Mouse (Mus musculus) bone marrow macrophage, adult 2 months (primary cell): ENCODE measurements around the gene Dnah17. TPM values are rescaled to one million over a fixed set of nuclear protein-coding genes. Genes with fewer than 3 reads are reported as not detected.

Experiments used
- H3K27ac ChIP-seq: 2 replicates; pipeline ENCODE4 v1.5.1; 2012; ENCODE audit warnings: low read depth, low read length; ENCODE audit not compliant: insufficient read depth
- H3K4me1 ChIP-seq: 2 replicates; pipeline ENCODE4 v1.6.1; 2012; ENCODE audit warnings: low read length; ENCODE audit not compliant: control insufficient read depth, insufficient read depth
- H3K4me3 ChIP-seq: 2 replicates; pipeline ENCODE4 v1.5.1; 2012; ENCODE audit warnings: mild to moderate bottlenecking, low read length, moderate library complexity; ENCODE audit not compliant: insufficient read depth
- CTCF ChIP-seq: IDR thresholded peaks from 2 replicates; pipeline ENCODE4 v1.5.1; 2012; ENCODE audit warnings: low read depth, mild to moderate bottlenecking, low read length, moderate library complexity
- POLR2A ChIP-seq: IDR thresholded peaks from 2 replicates; pipeline ENCODE4 v1.6.1; 2012; ENCODE audit warnings: mild to moderate bottlenecking, low read depth, low read length, borderline replicate concordance
- polyA plus RNA-seq: library from polyadenylated mRNA; stranded (reverse); fragments of >200 nt; gene quantifications from 2 replicates; pipeline ENCODE4 v1.2.4, GENCODE M21; 2012; ENCODE audit not compliant: missing spikeins, insufficient read depth, insufficient read length

Dnah17 gene
- polyA plus RNA-seq, 1 experiment, result 0.29 TPM

DNA sequence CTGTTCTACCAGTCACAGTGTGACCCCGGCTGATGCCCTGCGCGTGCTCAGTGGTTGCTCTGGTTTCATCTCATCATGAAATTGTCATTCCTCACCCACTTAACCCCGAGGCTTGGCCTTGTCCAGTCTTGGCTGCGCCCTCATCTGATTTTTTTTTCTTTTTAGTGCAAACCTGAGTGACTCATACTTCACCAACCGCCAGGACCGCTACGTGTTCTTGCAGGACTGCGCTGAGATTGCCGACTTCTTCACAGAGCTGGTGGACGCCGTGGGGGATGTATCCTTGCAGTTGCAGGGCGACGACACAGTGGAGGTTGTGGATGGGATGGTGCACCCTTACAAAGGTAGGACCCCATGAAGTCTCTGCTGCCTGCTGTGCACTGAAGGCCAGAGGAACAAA, 127.3 kb downstream of the Dnah17 start:
- Histone ChIP-seq H3K27ac (no peak overlapping the region), H3K4me1 (peaks cover 26% of the 10 kb centered on the region), H3K4me3 (no peak overlapping the region)
- TF ChIP-seq CTCF, result no peak
- no peak for TF ChIP-seq POLR2A

DNA sequence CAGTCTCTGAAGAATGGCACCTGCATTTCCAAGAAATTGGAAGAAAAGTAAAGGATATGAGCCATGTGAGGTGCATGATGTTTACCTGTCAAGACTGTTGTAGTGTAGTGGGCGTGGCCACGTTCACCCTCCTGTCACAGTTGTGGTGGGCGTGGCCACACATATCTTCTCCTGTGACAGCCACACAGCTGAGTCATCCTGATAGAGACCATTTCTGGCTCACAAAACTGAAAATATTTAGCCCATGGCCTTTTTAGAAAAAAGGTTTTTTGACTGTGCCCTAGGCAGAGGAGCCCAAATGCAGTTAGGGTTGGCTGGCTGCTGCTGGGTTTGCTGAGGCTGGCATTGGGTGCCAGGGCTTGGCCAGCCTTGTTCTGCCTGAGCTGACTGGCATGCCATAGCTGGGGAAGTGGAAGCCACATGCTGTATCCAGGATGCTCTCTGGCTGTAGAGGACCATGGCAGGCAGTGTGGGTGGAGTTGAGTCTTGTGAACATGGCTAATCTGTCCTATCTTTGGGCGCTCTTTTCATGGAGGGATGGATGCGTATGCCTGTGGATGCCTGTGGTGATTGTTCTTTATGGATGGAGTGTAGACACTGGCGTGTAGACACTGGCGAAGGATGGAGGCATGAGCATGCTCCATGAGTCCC, 129.7 kb downstream of the Dnah17 start:
- TF ChIP-seq POLR2A (no peak), CTCF (no peak)
- Histone ChIP-seq H3K4me3 (no peak overlapping the region), H3K4me1 (peaks cover 33% of the 10 kb centered on the region), H3K27ac (no peak overlapping the region)

DNA sequence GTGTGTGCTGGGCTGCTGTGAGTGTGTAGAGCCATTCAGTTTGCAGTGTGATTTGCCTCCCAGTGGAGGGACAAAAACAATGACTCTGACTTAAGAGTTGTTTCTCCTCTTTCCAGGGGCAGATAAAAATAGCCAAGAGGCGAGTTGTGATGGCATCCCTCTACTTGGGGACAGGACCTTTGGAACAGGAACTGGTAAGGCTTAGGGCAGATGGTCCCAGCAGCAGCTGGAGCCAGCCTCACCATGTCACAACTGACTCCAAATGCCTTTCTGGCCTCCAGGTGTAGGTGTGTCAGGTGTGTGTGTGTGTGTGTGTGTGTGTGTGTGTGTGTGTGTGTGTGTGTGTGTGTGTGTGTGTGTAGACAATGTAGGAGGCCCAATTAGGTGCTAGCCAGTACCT, 130.4 kb downstream of the Dnah17 start:
- Histone ChIP-seq H3K4me3 (no peak overlapping the region), H3K4me1 (peaks cover 39% of the 10 kb centered on the region), H3K27ac (0 out of 2 replicates have a peak overlapping the region, but pooled peaks have one; percentile 4)
- TF ChIP-seq POLR2A (no peak), CTCF (no peak)

DNA sequence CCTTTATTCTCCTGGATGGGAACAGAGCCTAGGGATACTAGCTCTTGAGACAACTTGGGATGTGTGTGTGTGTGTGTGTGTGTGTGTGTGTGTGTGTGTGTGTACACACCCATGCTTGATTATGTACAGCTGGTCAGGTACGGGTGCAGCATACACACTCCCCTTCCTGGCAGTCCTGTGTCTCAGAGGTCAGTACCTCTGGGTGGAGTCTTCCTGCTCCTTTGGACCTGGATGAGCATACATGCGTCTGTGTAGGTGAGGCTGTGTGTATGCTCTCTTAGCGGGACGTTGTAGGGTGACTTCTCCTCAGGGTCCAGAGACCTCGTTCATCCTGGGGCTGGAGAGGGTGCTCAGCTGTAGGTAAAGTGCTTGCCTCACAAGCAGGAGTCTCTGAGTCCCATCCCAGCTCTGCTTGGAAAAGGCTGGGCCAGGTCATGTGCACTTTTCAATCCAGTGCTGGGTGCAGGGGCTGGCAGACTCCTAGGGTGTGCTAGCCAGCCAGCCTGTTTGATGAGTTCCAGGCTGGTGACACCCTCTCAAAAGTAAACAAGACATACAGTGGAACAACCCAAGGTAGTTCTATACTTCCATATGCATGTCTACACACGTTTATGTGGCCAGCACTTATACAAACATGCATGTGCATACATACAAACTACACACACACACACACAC, 131.0 kb downstream of the Dnah17 start:
- TF ChIP-seq POLR2A (no peak), CTCF (no peak)
- Histone ChIP-seq H3K4me1 (peaks cover 46% of the 10 kb centered on the region), H3K27ac (0 out of 2 replicates have a peak overlapping the region, but pooled peaks have one; percentile 4), H3K4me3 (no peak overlapping the region)

DNA sequence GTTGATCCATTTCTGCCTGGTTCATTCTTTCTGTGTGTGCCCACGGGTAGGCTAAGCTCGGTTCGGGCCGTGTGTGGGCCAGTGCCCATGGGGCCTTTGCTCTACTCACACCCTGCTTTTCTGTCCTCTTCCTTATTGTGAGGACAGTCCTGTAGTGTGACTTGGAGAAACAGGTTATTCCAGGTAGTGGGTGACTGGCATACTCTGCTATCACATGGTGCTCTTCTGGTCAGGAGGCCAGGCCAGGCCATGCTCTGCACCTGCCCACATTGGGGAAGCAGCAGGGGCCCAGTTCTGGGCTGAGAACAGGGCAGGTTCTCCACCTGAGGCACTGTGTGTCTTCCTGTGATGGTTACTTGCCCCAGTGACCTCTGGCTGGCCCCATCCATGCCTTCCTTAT, 132.1 kb downstream of the Dnah17 start:
- peaks cover 54% of the 10 kb centered on the region for H3K4me1 ChIP-seq
- no peak overlapping the region for H3K4me3 ChIP-seq
- H3K27ac ChIP-seq, result no peak overlapping the region
- TF ChIP-seq POLR2A (no peak), CTCF (no peak)

DNA sequence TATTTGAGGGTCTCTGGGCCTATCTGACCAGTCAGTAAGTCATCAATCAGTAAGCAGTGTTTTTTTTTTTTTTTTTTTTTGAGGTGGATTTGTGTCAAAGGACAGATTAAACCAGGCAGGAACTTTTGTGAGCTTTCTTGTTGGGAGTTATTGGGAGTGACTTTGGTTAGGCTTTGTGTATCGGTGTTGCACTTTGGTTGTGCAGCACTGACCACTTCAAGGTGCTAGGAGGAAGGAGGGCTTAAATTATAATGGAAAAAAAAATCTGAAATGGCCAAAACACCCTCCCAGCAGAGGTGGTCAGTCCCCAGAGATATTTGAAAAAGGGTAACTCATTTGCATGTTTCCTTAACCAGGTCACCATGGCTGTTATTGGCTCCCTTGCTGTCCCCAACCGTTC, 133.3 kb downstream of the Dnah17 start:
- H3K4me3 ChIP-seq, result no peak overlapping the region
- no peak overlapping the region for H3K27ac ChIP-seq
- H3K4me1 ChIP-seq, result peaks cover 67% of the 10 kb centered on the region
- no peak for TF ChIP-seq CTCF
- TF ChIP-seq POLR2A, result no peak

DNA sequence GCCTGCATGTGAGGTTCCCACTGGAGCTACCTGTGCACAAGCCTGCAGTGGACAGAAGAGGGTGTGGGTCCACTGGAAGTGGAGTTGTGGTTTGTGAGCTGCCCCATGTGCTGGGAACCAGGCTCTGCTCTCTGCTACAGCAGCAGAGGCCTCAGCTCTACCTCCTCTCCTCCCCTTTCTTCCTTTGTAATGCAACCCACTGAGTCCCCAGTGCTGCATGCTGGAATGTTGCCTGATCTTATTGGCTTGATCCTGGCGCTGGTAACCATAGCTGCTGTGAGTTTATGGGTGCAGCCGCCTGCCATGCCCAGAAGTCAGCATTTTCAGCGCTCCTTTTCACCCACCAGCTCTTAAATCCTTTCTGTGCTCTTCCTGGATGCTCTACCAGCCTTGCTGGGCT, 134.4 kb downstream of the Dnah17 start:
- no peak overlapping the region for H3K27ac ChIP-seq
- no peak overlapping the region for H3K4me3 ChIP-seq
- no peak for TF ChIP-seq CTCF
- no peak for TF ChIP-seq POLR2A
- peaks cover 73% of the 10 kb centered on the region for H3K4me1 ChIP-seq

DNA sequence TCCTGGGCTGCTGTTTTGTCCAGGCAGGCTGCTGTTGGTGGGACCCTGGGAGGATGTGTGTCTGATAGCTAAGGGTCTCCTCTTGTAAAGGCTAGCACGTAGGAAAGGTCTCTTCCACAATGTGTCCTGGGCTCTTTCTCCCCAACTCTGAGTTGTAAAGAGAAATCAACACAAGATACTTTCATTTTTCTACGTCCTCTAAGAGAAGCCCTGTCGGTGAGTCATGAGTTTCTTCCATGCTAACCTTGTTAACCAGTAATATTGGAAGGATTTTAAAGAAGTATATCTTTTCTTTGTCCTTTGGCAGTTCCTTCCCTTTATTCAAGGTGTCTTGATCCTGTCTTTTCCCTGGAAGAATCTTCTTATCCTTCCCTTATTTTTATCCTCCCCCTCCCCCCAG, 134.8 kb downstream of the Dnah17 start:
- H3K4me1 ChIP-seq, result peaks cover 76% of the 10 kb centered on the region

DNA sequence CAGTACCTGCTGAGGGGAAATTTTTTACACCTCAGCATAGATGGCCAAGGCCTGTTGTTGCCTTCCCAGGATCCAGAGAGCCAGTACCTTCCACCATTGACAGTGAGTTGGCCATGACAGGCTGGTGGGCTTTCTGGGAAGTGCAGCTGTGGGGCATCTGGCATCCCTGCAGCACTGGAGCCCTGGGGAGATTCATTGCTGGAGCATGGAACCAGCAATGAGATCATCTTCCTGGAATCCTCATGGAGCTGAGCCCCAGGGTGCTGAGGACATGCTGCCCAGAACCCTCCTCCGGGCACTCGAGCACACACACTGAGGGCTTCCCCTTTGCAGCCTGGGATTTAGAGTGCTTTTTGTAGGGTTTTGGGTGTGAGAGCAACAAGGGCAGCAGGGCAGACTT, 135.2 kb downstream of the Dnah17 start:
- TF ChIP-seq CTCF, result no peak
- TF ChIP-seq POLR2A, result no peak

More for the DNA sequence above, 134.8 kb downstream of the Dnah17 start:
- no peak overlapping the region for H3K27ac ChIP-seq
- H3K4me3 ChIP-seq, result no peak overlapping the region
- no peak for TF ChIP-seq POLR2A
- no peak for TF ChIP-seq CTCF

DNA sequence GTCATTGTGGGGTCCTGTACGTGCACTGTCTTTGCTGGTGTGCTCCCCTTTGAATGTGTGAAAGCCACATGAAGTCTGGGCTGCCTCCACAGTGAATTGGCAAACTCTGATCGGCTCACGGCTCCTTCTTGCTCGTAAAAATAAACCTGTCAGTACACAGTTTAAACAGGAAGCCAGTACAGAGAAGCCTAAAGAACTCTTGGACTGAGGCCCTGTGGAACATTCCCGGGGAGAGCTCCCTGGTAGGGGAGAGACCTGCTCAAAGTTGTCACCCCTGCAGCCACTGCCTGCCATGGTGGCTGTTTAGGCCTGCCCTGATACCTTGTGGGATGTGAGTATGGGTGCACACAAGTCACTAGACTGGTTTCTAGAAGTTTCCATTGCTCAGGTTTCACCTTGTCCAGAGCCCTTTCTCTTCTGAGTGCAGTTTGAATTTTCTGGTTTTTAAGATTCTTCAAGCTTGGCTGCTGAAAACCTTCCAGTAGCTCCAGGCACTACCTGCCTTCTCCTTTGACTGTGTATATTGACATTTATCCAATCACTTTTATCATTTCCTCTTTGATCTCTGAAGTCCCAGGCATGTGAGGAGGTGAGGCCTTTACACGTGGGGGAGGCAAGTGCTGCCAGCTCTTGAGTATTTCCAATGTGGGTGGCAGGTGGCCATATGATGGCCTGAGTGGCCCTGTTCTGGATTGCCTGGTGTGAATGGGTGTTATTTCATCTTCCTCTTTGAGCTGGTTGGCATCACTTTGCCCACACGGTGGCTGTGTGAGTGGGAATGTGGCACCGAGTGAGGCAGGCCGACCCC, 136.0 kb downstream of the Dnah17 start:
- TF ChIP-seq CTCF (no peak), POLR2A (no peak)
- Histone ChIP-seq H3K4me1 (peaks cover 72% of the 10 kb centered on the region), H3K27ac (peak overlapping the region; percentile 34; the same call in 1 of the 2 replicates), H3K4me3 (no peak overlapping the region)

More for the DNA sequence above, 135.2 kb downstream of the Dnah17 start:
- no peak overlapping the region for H3K4me3 ChIP-seq
- no peak overlapping the region for H3K27ac ChIP-seq
- H3K4me1 ChIP-seq, result peaks cover 76% of the 10 kb centered on the region
